Mouse (Mus musculus) left cerebral cortex, adult 6 months (tissue): Measurements from ENCODE around the gene Serpina11. TPM values are rescaled to one million over a fixed set of nuclear protein-coding genes. Genes with fewer than 3 reads are reported as not detected.

Experiments used
- long read RNA-seq, 2 experiments: library from polyadenylated mRNA; unstranded; transcript quantifications; one replicate each; pipeline ENCODE4 v2.0.0; 2019 to 2020
- polyA plus RNA-seq: library from polyadenylated mRNA; unstranded; fragments of <200 nt; fragmentation: Nextera tagmentation; gene quantifications from 2 replicates; pipeline ENCODE4 v1.2.3, GENCODE M21; 2021

Gene Serpina11
- polyA plus RNA-seq, result not detected in 2 replicates
- long read RNA-seq, experiment 1, result 0 reads
- long read RNA-seq, experiment 2, result 0 reads

DNA sequence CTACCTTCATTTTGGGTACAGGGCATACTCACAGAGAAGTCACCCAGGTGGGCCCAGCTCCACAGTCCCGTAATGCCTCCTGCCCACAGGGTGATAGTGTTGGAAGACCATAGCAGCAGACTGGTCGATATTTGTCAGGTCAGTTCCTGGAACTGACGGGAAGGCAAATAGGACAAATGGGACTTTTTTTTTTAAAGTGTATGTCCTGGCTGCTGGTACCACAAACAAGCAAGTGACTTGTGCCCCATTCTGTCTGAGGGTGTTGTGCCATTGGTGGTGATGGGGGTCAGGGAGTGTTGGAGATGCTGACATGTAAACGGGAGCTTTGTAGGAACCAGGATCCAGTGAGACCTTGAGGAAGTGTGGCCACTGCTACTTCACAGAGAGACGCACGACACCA lies at the start of gene Serpina11:
Gene Serpina11 (minus strand): TSS at position 101 of the 400 bp plus-strand sequence.

DNA sequence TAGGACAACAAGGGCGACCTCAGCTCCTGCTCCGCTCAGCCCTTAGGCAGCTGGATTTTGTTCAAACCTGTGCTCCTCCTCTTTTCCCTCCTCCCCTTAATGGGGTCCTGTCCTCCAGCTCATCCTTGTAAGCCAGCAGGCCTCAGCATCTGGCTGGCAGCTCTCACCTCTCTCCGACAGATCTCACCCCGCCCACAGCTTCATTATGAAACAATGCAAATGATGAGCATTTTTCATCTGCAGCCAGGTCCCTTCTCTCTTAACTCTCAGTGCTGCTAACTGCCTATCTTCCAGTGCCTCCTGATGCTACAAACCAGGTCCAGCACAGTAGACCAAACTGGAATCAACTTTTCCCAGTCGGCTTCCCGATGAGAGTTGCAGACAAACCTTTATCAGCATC lies 23.9 kb upstream of the Serpina11 start, which contains the start of gene Serpina9:
Gene Serpina9 (minus strand): TSS at position 136 of the 400 bp plus-strand sequence.

DNA sequence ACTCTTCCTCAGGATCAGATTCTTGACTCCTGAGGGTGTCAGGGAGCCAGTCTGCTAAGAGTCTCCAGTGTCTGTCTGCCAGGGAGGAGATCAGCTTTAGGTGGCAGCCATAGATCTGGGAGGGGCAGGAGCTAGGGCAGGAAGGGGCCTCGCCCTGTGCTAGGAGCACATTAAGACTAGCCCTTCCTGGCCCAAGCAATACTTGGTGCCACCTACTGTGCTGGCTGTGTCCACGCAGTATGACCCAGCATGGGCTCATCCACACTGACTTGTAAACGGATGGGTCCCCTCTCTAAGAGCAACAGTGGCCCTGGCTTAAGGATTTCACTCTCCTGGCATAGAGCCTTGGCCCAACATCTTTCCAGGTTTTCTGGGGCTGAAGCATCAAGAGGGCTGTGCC lies 31.0 kb downstream of the Serpina11 start, which contains the start of gene Serpina1e:
Gene Serpina1e (minus strand): TSS at position 178 of the 400 bp plus-strand sequence.

Other genes starting within 250 kb of the Serpina11 start
- gene Serpina1d, start 216.4 kb downstream of the Serpina11 start, polyA plus RNA-seq, result not detected in 2 replicates
- not detected in 2 replicates for gene Serpina1b, start 159.6 kb downstream of the Serpina11 start, polyA plus RNA-seq
- not detected in 2 replicates for gene Serpina1a, start 126.4 kb downstream of the Serpina11 start, polyA plus RNA-seq
- not detected in 2 replicates for gene Serpina1c, start 85.1 kb downstream of the Serpina11 start, polyA plus RNA-seq
- not detected in 2 replicates for gene Serpina1e, start 31.0 kb downstream of the Serpina11 start, polyA plus RNA-seq
- gene Serpina9, start 23.8 kb upstream of the Serpina11 start, polyA plus RNA-seq, result 4.9 and 5.1 TPM in 2 replicates
- 0.05 and 0.06 TPM in 2 replicates for gene Serpina12, start 54.5 kb upstream of the Serpina11 start, polyA plus RNA-seq
- not detected in 2 replicates for gene Serpina5, start 111.2 kb upstream of the Serpina11 start, polyA plus RNA-seq
- gene Serpina3a, start 122.8 kb upstream of the Serpina11 start, polyA plus RNA-seq, result not detected in 2 replicates
- gene Serpina3b, start 138.0 kb upstream of the Serpina11 start, polyA plus RNA-seq, result not detected in 2 replicates
- gene Serpina3c, start 163.9 kb upstream of the Serpina11 start, polyA plus RNA-seq, result 0.09 TPM in 1 of 2 replicates, not detected in the other
- not detected in 2 replicates for gene Serpina3f, start 224.6 kb upstream of the Serpina11 start, polyA plus RNA-seq
- gene Serpina3g, start 246.3 kb upstream of the Serpina11 start, polyA plus RNA-seq, result 0.10 and 0.21 TPM in 2 replicates